Mouse (Mus musculus) limb, embryonic 11.5 days (tissue): ENCODE data around the gene Fgfr2. TPM values are rescaled to one million over a fixed set of nuclear protein-coding genes. Genes with fewer than 3 reads are reported as not detected.

ENCODE experiments used
- ATAC-seq: fragments of 200-750 bp; cut with Nextera tagmentation; 2 replicates; pipeline ENCODE4 v1.8.0; 2017; ENCODE audit warnings: low read depth; ENCODE audit not compliant: insufficient number of reproducible peaks, low FRiP score, low TSS enrichment
- DNase-seq: peaks from one replicate; pipeline ENCODE4 v3.0.0-alpha.2; 2015; ENCODE audit warnings: low spot score
- H3K27ac ChIP-seq: fragments of 300-500 bp; sonication (generic); replicated peaks from 2 replicates; pipeline ENCODE4 v1.5.1; 2014; ENCODE audit warnings: low read depth, mild to moderate bottlenecking, low read length
- H3K27me3 ChIP-seq: fragments of 300-500 bp; sonication (generic); 2 replicates; pipeline ENCODE4 v1.6.1; 2014; ENCODE audit warnings: mild to moderate bottlenecking, low read length, mixed read lengths; ENCODE audit not compliant: control insufficient read depth, insufficient read depth
- H3K36me3 ChIP-seq: fragments of 300-500 bp; sonication (generic); 2 replicates; pipeline ENCODE4 v1.6.1; 2014; ENCODE audit warnings: mild to moderate bottlenecking, low read length, moderate library complexity, mixed read lengths; ENCODE audit not compliant: control insufficient read depth, insufficient read depth
- H3K4me1 ChIP-seq: fragments of 300-500 bp; sonication (generic); 2 replicates; pipeline ENCODE4 v1.6.1; 2014; ENCODE audit warnings: low read length, mixed read lengths; ENCODE audit not compliant: control insufficient read depth, insufficient read depth
- H3K4me2 ChIP-seq: fragments of 300-500 bp; sonication (generic); 2 replicates; pipeline ENCODE4 v1.6.1; 2014; ENCODE audit warnings: low read depth, mild to moderate bottlenecking, moderate library complexity; ENCODE audit not compliant: severe bottlenecking
- H3K4me3 ChIP-seq: fragments of 300-500 bp; sonication (generic); 2 replicates; pipeline ENCODE4 v1.5.1; 2014; ENCODE audit warnings: low read depth, low read length
- H3K9ac ChIP-seq: fragments of 300-500 bp; sonication (generic); 2 replicates; pipeline ENCODE4 v1.6.1; 2014; ENCODE audit warnings: mild to moderate bottlenecking, low read length
- H3K9me3 ChIP-seq: fragments of 300-500 bp; sonication (generic); 2 replicates; pipeline ENCODE4 v1.6.1; 2016; ENCODE audit warnings: low read length; ENCODE audit not compliant: control insufficient read depth
- WGBS: fragments of 180-500 bp; shearing (Covaris S2); extraction: QIAGEN DNeasy Blood & Tissue Kit; methylation state at CpG from one replicate; pipeline ENCODE4 v1.1.7; 2014; 5-methylcytosine and 5-hydroxymethylcytosine counted together
- polyA plus RNA-seq: library from polyadenylated mRNA; unstranded; fragments of >200 nt; fragmentation: Nextera tagmentation; extraction: Ambion mirVana; gene quantifications from 2 replicates; pipeline ENCODE4 v1.2.1, GENCODE M21; 2014

The Fgfr2 gene
- polyA plus RNA-seq, 1 experiment from 2014 or later, result 60.1 TPM

DNA sequence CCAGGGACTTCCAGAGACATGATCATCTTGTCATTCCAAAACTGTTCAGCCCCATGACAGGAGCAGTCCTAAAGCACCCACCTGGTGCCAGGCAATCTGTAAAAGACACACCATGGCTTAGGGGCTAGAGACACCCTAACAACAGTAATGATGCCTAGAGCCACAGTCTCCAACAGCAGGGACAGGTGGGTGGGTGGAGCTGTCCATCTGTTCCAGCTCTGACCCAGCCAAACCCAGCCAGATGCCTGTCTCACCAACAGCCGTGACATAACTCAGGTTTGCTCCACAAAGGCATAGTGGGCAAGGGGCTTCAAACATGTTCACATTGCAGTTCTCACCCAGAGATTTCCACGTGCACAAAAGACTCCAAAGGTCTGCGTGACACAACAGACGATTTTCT is 841.4 kb downstream of the Fgfr2 start:
- Histone ChIP-seq H3K4me3 (no peak overlapping the region), H3K9ac (no peak overlapping the region), H3K4me1 (peaks cover 5% of the 10 kb centered on the region; the same call in 1 of the 2 replicates), H3K9me3 (no peaks in the 10 kb centered on the region), H3K4me2 (no peak overlapping the region), H3K27ac (no peak overlapping the region), H3K36me3 (no peaks in the 10 kb centered on the region), H3K27me3 (no peaks in the 10 kb centered on the region)
- no peak for ATAC-seq
- no peak for DNase-seq
- 75% methylated on average over 4 of the region's 4 CpGs for WGBS

GRCm38 (mm10) chr7:132278658-132279057 is 844.5 kb downstream of the Fgfr2 start:
- Histone ChIP-seq H3K9me3 (no peaks in the 10 kb centered on the region), H3K27ac (no peak overlapping the region), H3K4me3 (no peak overlapping the region), H3K4me2 (no peak overlapping the region), H3K27me3 (no peaks in the 10 kb centered on the region), H3K36me3 (no peaks in the 10 kb centered on the region), H3K4me1 (no peaks in the 10 kb centered on the region; the same call in 1 of the 2 replicates), H3K9ac (no peak overlapping the region)
- WGBS, result 86% methylated on average over 3 of the region's 3 CpGs
- ATAC-seq, result no peak
- DNase-seq, result no peak

DNA sequence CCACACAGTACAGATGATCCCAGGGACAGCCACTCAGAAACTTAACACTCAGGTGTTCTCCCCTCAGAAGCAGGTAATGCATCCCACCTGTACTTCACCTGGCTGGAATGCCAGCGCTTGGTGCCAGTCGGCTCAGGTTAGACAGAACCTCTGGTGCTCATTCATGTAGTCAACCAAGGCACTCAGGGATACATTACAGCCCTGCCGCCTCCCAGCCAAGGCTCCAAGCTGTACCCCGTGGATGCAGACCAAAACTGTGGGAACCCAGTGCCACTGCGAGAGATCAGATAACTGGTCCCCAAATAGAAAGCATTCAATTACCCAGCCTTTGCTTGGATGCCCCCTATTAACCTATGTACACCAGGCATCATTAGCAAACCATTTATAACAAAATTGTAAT is 846.9 kb downstream of the Fgfr2 start:
- no peak overlapping the region for H3K4me2 ChIP-seq
- WGBS, result 86% methylated on average over 5 of the region's 5 CpGs
- ATAC-seq (no peak), DNase-seq (no peak)
- H3K27me3 ChIP-seq, result no peaks in the 10 kb centered on the region
- H3K9ac ChIP-seq, result no peak overlapping the region
- H3K36me3 ChIP-seq, result no peaks in the 10 kb centered on the region
- H3K9me3 ChIP-seq, result no peaks in the 10 kb centered on the region
- H3K4me3 ChIP-seq, result no peak overlapping the region
- no peaks in the 10 kb centered on the region for H3K4me1 ChIP-seq
- no peak overlapping the region for H3K27ac ChIP-seq

DNA sequence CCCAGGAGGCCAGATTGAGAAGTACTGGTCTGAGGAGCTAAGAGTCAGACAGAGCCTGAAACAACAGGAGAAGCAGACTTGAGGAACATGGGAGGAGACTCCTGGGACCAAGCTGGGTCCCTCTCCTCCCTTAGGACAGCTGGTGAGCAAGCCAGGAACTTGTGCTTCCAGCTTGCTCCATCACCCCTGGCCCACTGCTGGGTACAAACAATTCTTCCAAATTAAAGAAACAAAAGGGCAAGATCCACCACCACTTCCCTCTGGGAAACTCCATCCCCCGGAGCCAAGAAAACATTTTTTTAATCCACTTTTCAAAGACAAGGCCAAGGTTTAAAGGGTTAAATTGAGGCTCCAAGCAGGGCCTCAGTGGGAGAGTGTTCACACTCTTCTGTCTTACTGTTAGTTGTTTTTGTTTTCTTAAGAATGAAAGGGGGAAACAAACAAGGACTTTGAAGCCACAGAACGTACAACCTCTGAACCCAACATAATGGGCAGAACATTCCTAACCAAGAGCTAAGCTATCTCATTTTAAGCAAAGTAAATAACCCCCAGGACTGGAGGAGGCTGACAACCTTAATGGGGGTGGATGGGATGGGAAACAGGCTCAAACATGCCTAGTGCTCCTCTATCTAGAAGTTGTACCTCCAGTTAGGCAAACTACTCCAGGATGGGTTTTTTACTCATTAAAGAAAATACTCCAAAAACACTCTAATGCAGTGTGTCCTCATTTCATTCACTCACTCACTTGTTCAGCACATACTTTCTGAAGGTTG is 849.2 kb downstream of the Fgfr2 start:
- no peak for ATAC-seq
- H3K27ac ChIP-seq, result no peak overlapping the region

DNA sequence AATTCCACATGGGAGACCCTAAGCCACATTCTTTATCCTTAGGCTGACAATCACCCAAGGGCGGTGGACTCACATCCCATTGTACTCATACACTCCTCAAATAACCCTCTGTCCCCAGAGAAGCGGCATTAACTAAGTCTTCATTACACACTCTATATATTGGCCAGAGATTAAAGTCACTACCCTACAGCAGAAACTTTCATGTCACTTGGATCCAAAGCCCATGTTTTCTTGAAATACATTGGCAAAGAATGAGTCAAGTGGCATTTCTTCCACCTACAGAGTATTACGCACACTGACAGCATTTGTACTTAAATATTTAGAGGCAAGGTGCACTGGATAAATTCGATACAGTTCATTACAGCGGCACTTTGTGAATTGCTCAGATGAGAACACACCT is 850.2 kb downstream of the Fgfr2 start:
- no peaks in the 10 kb centered on the region for H3K9me3 ChIP-seq
- no peaks in the 10 kb centered on the region for H3K4me1 ChIP-seq
- no peak overlapping the region for H3K9ac ChIP-seq
- no peaks in the 10 kb centered on the region for H3K27me3 ChIP-seq
- DNase-seq (no peak), ATAC-seq (no peak)
- no peak overlapping the region for H3K4me2 ChIP-seq
- no peak overlapping the region for H3K27ac ChIP-seq
- WGBS, result 94% methylated on average over 5 of the region's 5 CpGs
- H3K4me3 ChIP-seq, result no peak overlapping the region
- no peaks in the 10 kb centered on the region for H3K36me3 ChIP-seq

More for the DNA sequence above, 849.2 kb downstream of the Fgfr2 start:
- H3K9ac ChIP-seq, result no peak overlapping the region
- H3K9me3 ChIP-seq, result no peaks in the 10 kb centered on the region
- H3K4me2 ChIP-seq, result no peak overlapping the region
- no peak overlapping the region for H3K4me3 ChIP-seq
- WGBS, result 66% methylated on average over 2 of the region's 2 CpGs
- no peaks in the 10 kb centered on the region for H3K36me3 ChIP-seq
- no peaks in the 10 kb centered on the region for H3K4me1 ChIP-seq
- H3K27me3 ChIP-seq, result no peaks in the 10 kb centered on the region
- DNase-seq, result no peak

- Histone ChIP-seq H3K4me1 (no peaks in the 10 kb centered on the region), H3K27ac (no peak overlapping the region), H3K36me3 (peaks cover 2% of the 10 kb centered on the region; the same call in 1 of the 2 replicates), H3K9me3 (no peaks in the 10 kb centered on the region), H3K9ac (no peak overlapping the region), H3K4me2 (no peak overlapping the region), H3K4me3 (no peak overlapping the region), H3K27me3 (no peaks in the 10 kb centered on the region)
- WGBS, result 88% methylated on average over 8 of the region's 8 CpGs
- no peak for ATAC-seq
- no peak for DNase-seq
Observed at GRCm38 (mm10) chr7:132270364-132270763, 852.8 kb downstream of the Fgfr2 start.

GRCm38 (mm10) chr7:132269661-132270060 is 853.5 kb downstream of the Fgfr2 start:
- Histone ChIP-seq H3K4me2 (no peak overlapping the region), H3K9me3 (no peaks in the 10 kb centered on the region), H3K27ac (no peak overlapping the region), H3K27me3 (no peaks in the 10 kb centered on the region), H3K4me3 (no peak overlapping the region), H3K9ac (no peak overlapping the region), H3K4me1 (no peaks in the 10 kb centered on the region), H3K36me3 (peaks cover 2% of the 10 kb centered on the region; the same call in 1 of the 2 replicates)
- 92% methylated on average over 3 of the region's 3 CpGs for WGBS
- ATAC-seq (no peak), DNase-seq (no peak)

GRCm38 (mm10) chr7:132267721-132268498 is 855.2 kb downstream of the Fgfr2 start:
- H3K4me3 ChIP-seq, result no peak overlapping the region
- no peak overlapping the region for H3K27ac ChIP-seq
- H3K27me3 ChIP-seq, result no peaks in the 10 kb centered on the region
- peaks cover 2% of the 10 kb centered on the region; the same call in 1 of the 2 replicates for H3K36me3 ChIP-seq
- H3K9ac ChIP-seq, result no peak overlapping the region
- no peak for DNase-seq
- no peak overlapping the region for H3K4me2 ChIP-seq
- no peak for ATAC-seq
- WGBS, result 91% methylated on average over 4 of the region's 4 CpGs
- no peaks in the 10 kb centered on the region for H3K9me3 ChIP-seq
- H3K4me1 ChIP-seq, result no peaks in the 10 kb centered on the region
